Mouse (Mus musculus) fat pad, adult 2 months (tissue): ENCODE results near the gene Smco1.
"Not testable (repeated sequence)": the region's sequence is repeated elsewhere in the genome, so short reads cannot be mapped to it uniquely, and the experiment has no call there.

Source experiments
- DNase-seq: peaks from one replicate; pipeline ENCODE4 v3.0.0-alpha.2; 2011; ENCODE audit warnings: low read depth, low spot score; ENCODE audit errors: extremely low read depth

Smco1 gene

DNA sequence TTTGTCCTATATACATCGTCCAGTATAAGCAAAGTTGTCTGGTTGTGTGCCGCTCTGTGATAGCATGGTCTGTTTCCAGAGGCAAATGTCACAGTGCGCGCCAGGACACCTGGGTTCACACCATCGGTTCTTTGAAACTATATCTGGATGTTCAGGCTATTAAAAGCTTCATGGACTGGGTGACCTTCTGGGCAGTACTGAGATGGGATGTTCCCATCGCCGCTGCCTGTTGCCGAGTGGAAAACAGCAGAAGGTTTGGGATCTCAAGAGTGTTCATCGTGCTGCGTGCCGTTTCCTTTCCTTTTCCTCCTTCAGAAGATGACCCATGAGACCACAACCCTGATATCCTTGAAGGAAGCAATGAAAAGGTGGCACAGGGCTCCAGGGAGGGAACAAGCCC is at the start of gene Smco1:
Gene Smco1 (plus strand): TSS at position 178 of the 400 bp plus-strand sequence.
- no peak for DNase-seq

DNA sequence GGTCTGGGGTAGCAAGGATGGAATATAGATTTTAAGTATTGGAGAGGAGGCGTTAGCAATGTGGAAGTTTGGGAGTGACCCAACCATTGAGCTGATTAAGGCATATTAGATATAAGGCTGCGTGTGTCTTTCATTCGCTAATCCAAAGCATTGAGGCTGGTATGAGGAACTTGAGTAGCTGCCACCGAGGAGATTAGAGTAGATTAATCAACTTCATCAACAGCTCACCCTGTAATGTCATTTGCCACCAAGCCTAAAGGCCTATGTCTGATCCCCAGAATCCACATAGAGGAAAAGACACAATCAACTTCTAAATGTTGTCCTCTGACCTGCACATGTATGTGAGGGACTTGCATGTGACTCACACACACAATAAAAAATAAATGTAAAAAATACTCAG is 49.5 kb upstream of the Smco1 start:
- no peak for DNase-seq

DNA sequence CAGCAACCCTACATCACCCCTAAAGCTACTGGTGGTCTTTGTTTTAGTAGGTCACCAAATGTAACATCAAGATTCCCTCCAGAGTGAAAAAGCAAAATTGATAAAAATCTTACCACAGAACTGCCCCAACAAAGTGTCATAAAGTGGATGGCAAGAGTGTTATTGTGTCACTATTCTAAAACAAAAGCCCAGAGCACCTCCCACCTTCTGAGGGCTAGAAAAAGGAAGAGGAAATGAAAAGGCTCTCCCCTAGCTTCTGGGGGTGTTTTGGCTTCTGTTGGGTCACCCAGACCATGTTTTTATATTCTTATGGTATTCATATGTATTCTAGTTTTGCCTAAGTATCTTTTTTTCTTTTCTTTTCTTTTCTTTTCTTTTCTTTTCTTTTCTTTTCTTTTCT is 48.9 kb upstream of the Smco1 start:
- no peak for DNase-seq

DNA sequence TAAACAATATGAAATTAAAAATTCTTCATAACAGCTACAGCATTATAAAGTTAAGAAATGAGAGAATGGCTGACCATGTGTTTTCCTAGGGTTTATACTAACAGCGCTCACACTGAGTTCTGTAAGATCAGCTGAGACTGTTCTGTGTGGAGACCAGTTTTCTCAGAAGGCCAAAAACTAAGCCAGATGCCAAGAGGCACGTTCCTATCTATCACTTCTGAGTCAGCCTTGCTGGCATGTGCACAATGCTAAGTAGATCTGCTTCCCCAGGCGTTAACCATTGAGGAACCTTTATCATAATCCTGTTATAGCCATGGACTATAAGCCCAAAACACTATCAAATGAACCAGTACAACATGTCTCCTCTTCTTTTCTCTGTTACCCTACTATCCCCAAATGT is 39.2 kb upstream of the Smco1 start:
- not testable (repeated sequence) for DNase-seq

DNA sequence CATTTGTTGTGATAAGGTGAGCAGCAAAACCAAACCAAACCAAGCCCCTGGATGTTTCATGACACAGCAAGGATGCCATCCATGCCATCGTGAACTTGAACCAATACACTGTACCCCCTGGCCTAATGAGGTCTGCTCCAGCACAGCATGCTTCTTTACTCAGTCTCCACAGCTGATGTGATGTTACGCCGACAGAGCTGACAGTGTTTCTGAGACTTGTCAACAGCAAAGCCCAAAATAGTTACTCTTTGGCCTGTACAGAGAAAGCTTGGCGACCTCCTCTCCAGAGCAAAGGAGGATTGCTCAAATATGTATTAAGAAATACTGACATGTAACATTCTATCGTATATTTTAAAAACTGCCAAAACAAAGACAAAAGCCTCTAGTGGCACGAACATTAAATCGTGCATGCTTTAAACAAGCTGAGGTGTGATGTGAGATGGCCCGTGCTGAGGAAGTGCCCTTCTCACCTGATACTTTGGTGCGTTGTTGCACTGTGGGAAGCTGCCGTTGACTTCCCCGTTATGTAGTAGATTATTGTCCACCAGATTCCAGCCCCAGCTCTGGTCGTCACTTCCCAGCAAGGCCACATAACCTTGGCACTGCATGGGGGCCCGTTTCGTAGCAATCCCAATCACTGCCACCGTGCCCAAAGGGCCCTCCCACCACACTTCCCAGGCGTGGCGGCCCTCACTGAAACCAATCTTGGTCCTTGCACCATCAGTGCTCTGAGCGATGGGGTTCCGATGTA is 33.2 kb upstream of the Smco1 start:
- DNase-seq = no peak

DNA sequence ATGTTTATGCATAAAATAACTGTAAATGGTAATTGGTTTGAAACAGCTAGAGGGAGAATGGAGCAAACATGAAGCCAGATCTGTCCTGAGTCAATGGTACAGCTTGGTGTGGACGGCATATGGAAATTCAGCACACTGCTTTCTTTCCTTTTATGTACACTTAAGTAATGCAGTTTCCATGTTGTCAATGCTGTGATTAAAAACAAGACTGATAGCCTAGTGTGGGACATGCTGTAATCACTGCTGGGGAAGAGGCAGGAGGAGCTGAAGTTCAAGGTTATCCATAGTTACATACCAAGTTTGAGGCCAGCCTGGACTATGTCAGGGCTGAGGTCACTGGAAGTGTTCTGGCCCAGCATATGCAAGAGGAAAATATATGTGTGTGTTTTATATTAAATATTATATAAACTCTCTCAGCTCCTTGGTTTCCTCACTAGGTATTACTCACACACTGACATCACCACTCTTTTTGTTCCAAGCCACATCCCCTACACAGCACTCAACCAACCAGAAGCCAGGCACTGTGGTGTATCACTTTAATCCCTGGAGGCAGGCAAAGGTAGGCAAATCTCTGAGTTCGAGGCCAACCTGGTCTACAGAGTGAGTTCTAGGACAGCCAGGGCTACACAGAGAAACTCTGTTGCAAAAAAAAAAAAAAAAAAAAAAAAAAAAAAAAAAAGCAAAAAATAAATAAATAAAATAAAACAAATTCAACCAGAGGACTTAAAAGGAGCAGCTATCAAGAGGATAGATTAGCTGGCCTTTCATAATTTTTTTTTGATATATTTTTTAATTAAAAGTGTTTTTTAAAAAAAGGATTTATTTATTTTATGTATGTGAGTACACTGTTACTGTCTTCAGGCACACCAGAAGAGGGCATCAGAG is 31.6 kb upstream of the Smco1 start:
- no peak for DNase-seq

DNA sequence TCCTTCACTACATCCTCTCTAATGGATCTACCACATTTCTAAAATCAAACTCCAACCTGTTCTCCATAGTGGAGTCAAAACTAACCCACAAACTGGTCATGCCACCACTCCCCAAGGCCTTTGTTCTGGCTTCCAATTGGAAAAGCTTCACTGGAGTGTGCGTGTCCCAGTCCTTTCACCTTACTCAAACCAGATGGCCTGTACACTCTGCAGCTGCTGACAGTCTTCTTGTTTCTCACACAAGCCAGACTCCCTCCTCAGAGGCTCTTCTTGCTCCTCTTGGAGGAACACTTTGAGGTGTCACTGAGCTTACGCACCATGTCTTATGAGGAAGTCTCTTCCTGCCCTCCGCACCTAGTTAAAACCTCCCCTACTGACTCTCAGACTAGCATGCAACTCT is 27.4 kb upstream of the Smco1 start:
- DNase-seq = no peak

DNA sequence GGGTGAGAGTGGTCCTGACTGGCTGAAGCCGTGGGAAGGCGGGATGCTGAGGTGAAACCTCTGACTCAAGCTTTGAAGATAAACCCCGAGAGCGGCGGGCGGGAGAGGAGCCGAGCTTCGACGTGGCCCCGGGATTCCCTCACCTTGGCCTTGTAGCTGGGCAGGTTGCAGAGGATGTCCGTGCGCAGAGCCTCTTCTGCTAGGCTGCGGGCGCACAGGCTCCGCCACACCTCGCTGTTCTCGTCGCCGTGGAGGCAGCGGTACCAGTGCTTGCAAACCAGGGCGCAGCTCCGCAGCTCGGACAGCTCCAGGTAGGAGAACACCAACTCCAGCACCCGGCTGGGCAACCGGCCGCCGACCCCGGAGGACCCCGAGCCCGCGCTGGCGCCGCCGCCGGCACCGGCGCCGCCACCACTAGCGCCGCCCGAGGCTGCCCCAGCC is 24.9 kb upstream of the Smco1 start:
- no peak for DNase-seq

DNA sequence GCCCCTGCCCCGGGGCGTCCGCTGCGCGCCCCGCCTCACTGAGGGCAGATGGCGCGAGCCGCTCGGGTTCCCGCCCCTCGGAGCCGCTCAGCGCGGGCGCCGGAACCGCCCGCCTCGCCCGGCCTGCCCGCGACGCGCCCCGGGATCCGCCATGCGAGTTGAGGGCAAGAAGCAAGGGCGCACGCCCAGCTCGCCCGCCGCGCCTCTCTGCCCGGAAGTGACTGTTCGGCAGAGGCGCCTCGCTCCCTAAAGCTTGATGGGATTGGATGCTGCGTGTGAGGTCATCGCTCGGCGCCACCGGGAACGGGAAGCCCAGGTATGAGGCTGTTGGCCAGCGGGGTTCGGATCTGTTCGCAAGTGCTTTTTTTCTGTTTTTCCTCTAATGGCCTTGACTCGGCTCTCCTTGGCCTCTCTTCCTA is 24.3 kb upstream of the Smco1 start, which contains the start of the genes Fbxo45 and Wdr53:
Gene Fbxo45 (minus strand): TSS at position 207 of the 419 bp plus-strand sequence.
Gene Wdr53 (plus strand): TSS at position 276 of the 419 bp plus-strand sequence.
- DNase-seq = peak; percentile 65

DNA sequence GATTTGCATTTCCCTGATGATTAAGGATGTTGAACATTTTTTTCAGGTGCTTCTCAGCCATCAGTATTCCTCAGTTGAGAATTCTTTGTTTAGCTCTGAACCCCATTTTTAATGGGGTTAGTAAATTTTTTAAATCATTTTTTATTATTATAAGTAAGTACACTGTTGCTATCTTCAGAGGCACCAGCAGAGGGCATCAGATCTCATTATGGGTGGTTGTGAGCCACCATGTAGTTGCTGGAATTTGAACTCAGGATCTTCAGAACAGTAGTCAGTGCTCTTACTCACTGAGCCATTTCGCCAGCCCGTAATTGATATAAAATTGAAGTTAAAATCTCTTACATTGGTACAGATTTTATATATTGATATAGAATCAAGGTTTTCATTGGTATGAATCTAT is 7.0 kb upstream of the Smco1 start:
- not testable (repeated sequence) for DNase-seq

DNA sequence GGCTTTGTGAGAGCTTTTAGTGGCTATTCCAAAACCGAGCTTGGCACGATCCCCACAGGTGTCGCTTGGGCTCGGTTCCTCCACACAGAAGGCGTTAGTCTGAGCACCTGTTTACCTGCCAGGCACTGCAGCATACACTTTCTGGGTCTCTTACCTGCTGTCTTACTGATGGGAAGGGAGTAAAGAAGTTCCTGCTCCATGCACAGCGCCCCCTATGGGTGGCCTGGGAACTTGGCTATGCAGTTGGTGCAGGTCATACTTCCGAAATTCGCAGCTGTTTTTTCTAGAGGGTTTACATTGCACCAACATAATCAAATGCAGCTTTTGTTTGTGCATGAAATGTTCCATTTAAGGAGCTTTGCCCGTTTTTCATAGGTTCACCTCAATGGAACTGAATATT is 2.1 kb downstream of the Smco1 start:
- no peak for DNase-seq

DNA sequence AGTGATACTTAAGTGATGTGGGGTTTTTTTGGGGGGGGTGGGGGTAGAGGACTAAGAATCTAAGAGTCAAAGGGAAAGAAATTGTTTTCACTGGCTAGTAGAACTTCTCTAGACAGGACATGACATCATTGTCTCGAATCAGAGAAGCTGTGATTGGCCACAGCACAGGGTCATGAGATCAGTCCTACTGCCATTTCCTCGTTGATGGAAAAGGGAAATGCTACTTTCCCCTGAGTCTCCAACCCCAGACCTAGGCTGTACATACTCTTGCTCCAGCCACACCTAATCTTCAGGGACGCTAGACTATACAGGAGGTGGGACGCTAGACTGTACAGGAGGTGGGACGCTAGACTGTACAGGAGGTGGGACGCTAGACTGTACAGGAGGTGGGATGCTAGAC is 3.8 kb downstream of the Smco1 start:
- no peak for DNase-seq

DNA sequence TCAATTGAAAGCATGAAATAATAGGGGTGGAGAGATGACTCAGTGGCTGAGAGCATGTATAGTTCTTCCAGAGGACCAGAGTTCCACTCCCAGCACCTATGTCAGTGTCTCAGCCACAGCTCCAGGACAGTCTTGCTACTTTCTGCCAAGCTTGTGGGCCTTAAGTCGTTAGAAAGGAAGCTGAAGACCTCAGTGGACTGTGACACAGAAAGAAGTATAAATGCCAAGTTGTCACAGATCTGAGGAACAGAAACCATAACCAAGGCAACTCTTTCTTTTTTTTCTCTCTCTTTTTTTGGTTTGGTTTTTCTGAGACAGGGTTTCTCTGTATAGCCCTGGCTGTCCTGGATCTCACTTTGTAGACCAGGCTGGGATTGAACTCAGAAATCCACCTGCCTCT is 4.6 kb downstream of the Smco1 start:
- DNase-seq = no peak

DNA sequence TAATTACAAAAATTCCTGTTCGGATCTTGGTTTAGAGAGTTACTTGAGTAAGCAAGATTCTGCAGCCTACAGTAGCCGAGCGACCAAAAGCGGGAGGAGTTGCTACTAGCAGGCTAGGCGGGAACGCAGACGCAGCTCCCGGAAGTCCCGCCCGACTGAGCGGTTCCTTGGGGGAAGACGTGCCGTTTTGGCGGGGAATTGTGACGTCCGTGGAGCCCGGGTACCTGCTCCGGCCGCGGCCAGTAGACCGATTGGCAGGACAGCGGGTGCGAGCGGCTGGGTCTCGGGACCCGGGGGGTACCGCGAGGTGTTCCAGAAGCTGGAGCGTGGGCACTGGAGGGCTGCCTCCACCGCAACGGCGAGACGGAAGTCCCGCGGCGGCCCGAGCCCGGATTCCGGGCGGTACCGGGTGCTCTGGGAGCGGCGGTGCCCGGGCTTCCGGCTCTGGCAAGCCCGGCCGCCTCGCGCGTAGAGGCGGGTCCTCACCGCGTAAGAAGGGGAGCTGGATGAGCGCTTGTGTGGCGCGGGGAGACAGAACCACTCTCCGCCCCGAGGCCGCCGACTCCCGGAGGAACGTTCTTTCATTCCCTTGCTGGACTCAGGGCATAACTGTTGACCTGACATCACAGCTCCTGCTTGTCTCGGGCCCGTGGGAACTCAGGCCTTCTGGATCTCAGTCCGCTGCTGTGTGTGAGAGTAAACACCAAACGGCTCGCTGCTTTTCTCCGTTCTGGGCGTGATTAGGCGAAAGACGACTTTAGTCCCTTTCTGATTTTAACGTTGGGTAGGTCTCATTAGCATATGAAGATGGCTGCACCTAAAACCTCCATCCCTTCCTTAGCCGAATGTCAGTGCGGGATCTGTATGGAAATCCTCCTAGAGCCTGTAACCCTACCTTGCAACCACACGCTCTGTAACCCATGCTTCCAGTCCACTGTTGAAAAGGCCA is 6.3 kb downstream of the Smco1 start, which contains the start of gene Rnf168:
Gene Rnf168 (plus strand): TSS at position 152 of the 949 bp plus-strand sequence.
- no peak for DNase-seq

DNA sequence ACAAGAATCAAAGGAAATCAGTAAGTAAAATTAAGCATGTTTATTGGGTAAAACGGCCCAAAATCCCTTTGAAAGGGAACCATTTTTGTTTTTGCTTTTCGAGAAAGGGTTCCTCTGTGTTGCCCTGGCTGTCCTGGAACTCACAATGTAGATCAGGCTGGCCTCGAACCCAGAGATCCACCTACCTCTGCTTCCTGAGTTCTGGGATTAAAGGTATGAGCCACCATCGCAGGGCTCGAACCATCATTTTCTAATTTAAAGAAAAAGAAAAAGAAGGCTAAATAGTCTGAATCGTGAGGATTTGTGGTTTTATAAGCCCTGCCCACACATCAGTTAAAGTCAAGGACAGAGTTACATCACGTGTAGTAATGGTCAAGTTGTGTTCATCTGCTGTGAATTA is 7.1 kb downstream of the Smco1 start:
- DNase-seq = no peak

DNA sequence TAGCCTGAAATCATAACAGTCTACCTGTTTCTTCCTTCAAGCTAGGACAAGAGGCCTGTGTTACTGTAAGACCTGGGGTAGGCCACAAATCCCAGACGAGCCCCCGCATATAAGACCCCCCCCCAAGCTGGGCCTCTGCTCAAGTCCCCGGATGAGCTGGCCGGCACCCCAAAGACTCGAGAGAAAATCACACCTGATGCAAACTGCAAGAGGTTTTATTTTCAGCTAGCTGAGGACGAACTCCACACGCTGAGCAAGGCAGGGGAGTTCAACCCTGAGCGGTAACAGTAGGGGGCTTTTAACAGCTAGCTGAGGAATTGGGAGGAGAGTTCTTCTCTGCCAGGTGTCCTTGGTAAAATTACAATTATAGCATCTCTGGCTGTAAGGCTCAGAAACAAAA is 8.9 kb downstream of the Smco1 start:
- DNase-seq = no peak

DNA sequence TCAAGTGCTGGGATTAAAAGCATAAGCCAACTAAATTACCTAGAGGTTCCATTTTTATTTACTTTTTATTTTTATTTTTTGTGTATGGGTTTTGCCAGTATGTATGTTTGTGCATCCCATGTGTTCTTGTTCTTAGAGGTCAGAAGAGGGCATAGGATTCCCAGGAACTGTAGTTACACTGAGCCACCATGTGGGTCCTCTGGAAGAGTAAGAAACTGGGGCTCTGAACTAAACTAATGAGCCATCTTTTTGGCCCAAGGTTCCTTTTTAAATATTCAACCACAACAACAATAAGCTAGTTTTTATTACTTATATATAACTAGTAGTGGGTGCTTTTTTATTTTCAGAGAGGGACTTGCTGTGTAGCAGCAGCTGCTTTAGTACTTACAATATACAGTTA is 11.3 kb downstream of the Smco1 start:
- DNase-seq = no peak

DNA sequence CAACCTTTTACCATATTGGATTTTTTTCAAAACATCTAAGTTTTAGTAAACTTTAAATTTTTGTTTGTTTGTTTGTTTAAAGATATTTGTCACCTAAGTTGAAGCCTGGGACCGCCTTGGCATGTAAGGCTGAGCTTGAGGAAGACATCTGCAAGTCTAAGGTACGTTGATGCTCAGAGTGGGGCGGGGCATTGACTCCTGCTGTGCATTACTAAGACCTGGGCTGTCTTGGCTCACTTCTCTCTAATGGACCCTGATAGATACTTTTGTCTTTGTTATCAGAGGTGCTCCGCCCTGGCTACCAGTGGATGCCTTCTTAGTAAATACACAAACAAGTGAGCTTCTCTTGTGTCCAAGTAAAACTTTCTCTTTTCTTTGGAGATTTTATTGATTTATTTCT is 20.6 kb downstream of the Smco1 start:
- DNase-seq = no peak

DNA sequence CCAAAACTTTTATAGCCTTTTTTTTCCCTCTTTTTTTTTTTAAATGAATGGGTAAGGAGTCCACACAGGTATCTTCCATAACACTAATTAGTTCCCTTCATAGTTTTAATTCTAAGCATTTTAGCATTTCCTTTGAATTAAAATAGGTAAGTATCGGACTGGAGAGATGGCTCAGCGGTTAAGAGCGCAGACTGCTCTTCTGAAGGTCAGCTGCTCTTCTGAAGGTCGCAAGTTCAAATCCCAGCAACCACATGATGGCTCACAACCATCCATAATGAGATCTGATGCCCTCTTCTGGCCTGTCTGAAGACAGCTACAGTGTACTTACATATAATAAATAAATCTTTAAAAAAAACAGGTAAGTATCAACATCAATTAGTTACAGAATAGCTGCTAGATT is 28.3 kb downstream of the Smco1 start:
- DNase-seq = not testable (repeated sequence)

DNA sequence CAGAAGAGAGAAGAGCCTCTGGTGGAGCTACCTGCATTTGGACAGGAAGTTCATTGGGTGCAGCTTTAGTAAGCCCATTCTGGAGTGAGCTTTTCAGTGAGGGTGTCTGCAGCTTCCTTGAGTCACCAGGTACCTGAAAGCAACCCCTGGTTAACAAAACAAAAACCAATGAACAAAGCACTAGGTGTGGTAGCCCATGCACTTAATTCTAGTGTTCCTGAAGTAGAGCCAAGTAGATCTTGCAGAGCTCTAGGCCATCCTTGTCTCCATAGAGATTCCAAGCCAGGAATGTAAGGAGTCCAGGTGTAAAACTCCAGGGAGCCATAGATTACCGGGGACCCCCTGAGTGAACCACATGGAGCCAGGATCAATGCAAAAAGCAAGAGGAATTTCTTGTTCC is 31.8 kb downstream of the Smco1 start:
- no peak for DNase-seq

DNA sequence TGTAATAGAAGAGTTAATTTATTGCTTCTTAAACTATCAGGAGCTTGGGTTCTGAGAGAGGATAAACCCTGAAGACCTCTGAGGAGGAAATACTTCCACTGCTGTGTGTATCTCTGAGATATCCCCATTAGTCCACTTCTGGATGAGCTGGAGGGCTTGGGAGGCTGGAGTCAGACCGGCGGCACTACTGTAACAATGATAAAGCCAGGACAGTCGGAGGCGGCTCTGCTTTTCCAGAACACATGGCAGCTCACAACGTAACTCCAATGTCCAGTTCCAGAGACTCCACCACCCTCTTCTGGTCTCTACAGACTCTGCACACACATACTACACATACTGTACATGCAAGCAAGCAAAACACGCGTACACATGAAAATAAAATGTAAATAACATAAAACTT is 32.6 kb downstream of the Smco1 start:
- DNase-seq = no peak
